Mouse (Mus musculus) c-Kit-negative CD71-positive TER-119-positive erythroid progenitor cells, embryonic 14.5 days (primary cell): ENCODE measurements around the gene Rpl9-ps1.

Experiments
- DNase-seq: peaks from one replicate; pipeline ENCODE4 v3.0.0-alpha.2; 2013; ENCODE audit warnings: low read depth, low spot score

Rpl9-ps1 gene

GRCm38 (mm10) chr11:83645521-83645920 lies at the start of gene Rpl9-ps1:
Gene Rpl9-ps1, minus strand, starts transcription at chr11:83645621.
- no peak for DNase-seq

GRCm38 (mm10) chr11:83692008-83692407 lies 46.6 kb upstream of the Rpl9-ps1 start:
- no peak for DNase-seq

GRCm38 (mm10) chr11:83689918-83690317 lies 44.5 kb upstream of the Rpl9-ps1 start:
- DNase-seq, result no peak

- DNase-seq, result no peak
Observed at GRCm38 (mm10) chr11:83675665-83676064, 30.2 kb upstream of the Rpl9-ps1 start.

GRCm38 (mm10) chr11:83671743-83672142 lies 26.3 kb upstream of the Rpl9-ps1 start:
- DNase-seq, result no peak

- no peak for DNase-seq
Observed at GRCm38 (mm10) chr11:83663532-83663931, 18.1 kb upstream of the Rpl9-ps1 start.

- no peak for DNase-seq
Observed at GRCm38 (mm10) chr11:83662204-83662603, 16.8 kb upstream of the Rpl9-ps1 start, which contains the start of gene Ccl4. Gene Ccl4, plus strand, starts transcription at chr11:83662584.

- no peak for DNase-seq
Observed at GRCm38 (mm10) chr11:83658797-83659196, 13.4 kb upstream of the Rpl9-ps1 start.

GRCm38 (mm10) chr11:83657508-83657907 lies 12.1 kb upstream of the Rpl9-ps1 start:
- DNase-seq, result no peak

GRCm38 (mm10) chr11:83654606-83655005 lies 9.2 kb upstream of the Rpl9-ps1 start:
- DNase-seq, result no peak

GRCm38 (mm10) chr11:83649305-83649841 lies 4.0 kb upstream of the Rpl9-ps1 start, which contains the start of gene Ccl3:
Gene Ccl3, minus strand, starts transcription at chr11:83649355.
- no peak for DNase-seq

- no peak for DNase-seq
Observed at GRCm38 (mm10) chr11:83646356-83647149, 1.1 kb upstream of the Rpl9-ps1 start.

- DNase-seq, result no peak
Observed at GRCm38 (mm10) chr11:83641216-83641615, 4.2 kb downstream of the Rpl9-ps1 start.

GRCm38 (mm10) chr11:83640141-83640540 lies 5.3 kb downstream of the Rpl9-ps1 start:
- DNase-seq, result no peak

- no peak for DNase-seq
Observed at GRCm38 (mm10) chr11:83639533-83639932, 5.9 kb downstream of the Rpl9-ps1 start.

GRCm38 (mm10) chr11:83638934-83639333 lies 6.5 kb downstream of the Rpl9-ps1 start:
- no peak for DNase-seq

- DNase-seq, result no peak
Observed at GRCm38 (mm10) chr11:83636742-83637235, 8.6 kb downstream of the Rpl9-ps1 start.

- DNase-seq, result no peak
Observed at GRCm38 (mm10) chr11:83634898-83635297, 10.5 kb downstream of the Rpl9-ps1 start.

GRCm38 (mm10) chr11:83634425-83634824 lies 11.0 kb downstream of the Rpl9-ps1 start:
- DNase-seq, result no peak

- no peak for DNase-seq
Observed at GRCm38 (mm10) chr11:83632744-83633143, 12.7 kb downstream of the Rpl9-ps1 start.

- DNase-seq, result no peak
Observed at GRCm38 (mm10) chr11:83631065-83631464, 14.4 kb downstream of the Rpl9-ps1 start.

- DNase-seq, result no peak
Observed at GRCm38 (mm10) chr11:83630630-83631029, 14.8 kb downstream of the Rpl9-ps1 start.

- no peak for DNase-seq
Observed at GRCm38 (mm10) chr11:83628808-83629207, 16.6 kb downstream of the Rpl9-ps1 start.
